Mouse (Mus musculus) layer of hippocampus, adult 11-12 months (tissue): ENCODE measurements at regions not wholly inside any gene's neighbourhood (a gene's known extent, or its start where the extent isn't known, plus 50 kb on each side); places are given as distances from the start of the nearest gene placed in this dataset.
"Not testable (repeated sequence)": the region's sequence is repeated elsewhere in the genome, so short reads cannot be mapped to it uniquely, and the experiment has no call there.

Experiments used
- DNase-seq: peaks from one replicate; pipeline ENCODE4 v3.0.0; 2022; ENCODE audit warnings: low spot score

DNA sequence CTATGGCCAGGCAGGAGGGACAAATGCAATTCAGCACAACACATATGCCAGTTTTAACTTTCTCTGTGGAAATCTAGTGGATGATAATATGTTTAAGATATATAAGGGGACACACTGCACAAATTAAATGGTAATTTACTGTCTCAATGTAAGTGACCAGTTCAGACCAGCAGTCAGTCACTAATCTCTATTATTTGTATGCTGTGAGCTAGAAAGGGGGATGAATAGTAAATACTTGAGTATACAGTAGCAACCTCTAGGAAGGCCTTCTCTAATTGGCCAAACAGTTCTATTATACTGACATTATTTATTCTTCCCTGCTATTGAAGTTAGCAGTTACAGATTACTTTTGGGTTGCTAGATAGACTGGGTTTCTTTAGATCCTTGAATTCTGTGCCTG lies 391.2 kb downstream of the Fign start:
- DNase-seq: no peak

DNA sequence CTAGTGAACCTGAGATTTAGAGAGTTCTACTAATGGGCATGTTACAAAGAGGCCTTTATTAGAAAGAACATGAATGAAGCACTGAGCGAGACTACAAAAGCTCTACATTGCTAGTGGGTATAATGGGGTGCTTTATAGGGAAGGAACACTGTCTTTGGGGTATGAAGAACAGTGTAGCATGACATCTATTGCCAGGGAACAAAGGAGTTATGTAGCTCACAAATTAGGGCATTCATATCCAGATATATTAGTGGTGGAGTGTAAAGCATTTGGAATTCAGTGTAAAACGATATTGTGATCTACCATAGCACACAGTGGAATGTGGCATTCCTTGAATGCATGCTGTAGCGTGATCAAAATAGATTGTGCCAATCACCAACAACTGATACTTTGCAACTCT lies 391.7 kb downstream of the Fign start:
- no peak for DNase-seq

- DNase-seq: peak; percentile 6
Observed at GRCm38 (mm10) chr2:63702333-63703096, 395.3 kb downstream of the Fign start.

- no peak for DNase-seq
Observed at GRCm38 (mm10) chr2:63701861-63702260, 396.0 kb downstream of the Fign start.

- peak; percentile 17 for DNase-seq
Observed at GRCm38 (mm10) chr2:63700255-63700654, 397.6 kb downstream of the Fign start.

DNA sequence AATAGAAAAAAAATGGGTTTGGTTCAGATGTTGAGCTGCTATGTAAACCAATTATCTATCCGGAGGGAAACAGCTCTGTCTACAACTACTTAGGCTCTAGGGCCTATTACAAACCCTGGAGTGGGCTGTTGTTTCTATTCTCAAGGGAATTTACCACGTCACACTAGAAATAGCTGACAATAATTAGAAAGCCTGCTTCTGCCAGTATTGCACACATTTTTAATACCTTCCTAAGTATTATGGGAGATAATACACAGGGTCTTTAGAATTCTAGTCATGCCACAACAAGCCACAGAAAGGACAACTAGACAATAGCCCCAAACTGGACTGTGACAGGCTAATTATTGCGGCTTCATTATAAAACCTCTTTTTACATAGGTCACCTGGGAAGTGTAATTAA lies 428.1 kb downstream of the Fign start:
- DNase-seq: no peak

- DNase-seq: no peak
Observed at GRCm38 (mm10) chr2:63668784-63669183, 429.1 kb downstream of the Fign start.

DNA sequence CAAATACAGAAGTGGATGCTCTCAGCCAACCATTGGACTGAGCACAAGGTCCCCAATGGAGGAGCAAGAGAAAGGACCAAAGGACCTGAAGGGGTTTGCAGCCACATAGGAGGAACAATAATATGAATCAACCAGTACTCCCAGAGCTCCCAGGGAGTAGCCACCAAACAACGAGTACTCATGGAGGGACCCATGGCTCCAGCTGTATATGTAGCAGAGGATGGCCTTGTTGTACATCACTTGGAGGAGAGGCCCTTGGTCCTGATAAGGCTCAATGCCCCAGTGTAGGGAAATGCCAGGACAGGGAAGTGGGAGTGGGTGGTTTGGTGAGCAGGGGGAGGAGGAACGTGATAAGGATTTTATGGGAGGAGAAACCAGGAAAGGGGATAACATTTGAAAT lies 437.9 kb downstream of the Fign start:
- DNase-seq: not testable (repeated sequence)
